Mouse (Mus musculus): ENCODE data around the gene Rin3. TPM values are rescaled to one million over a fixed set of nuclear protein-coding genes. Genes with fewer than 3 reads are reported as not detected.

Rin3 gene
- polyA plus RNA-seq, 1 experiment: 6.9 TPM

- no peak for DNase-seq (ENCODE audit: low read depth)
Measured at GRCm38 (mm10) chr12:102369488-102370235, 86.8 kb downstream of the Rin3 start.

- DNase-seq (ENCODE audit: low read depth): no peak
Measured at GRCm38 (mm10) chr12:102370931-102371500, 88.2 kb downstream of the Rin3 start.

GRCm38 (mm10) chr12:102372322-102372721 lies 89.5 kb downstream of the Rin3 start:
- no peak for DNase-seq (ENCODE audit: low read depth)

GRCm38 (mm10) chr12:102382180-102382579 lies 99.3 kb downstream of the Rin3 start:
- no peak for DNase-seq (ENCODE audit: low read depth)

GRCm38 (mm10) chr12:102383288-102383687 lies 100.4 kb downstream of the Rin3 start:
- no peak for DNase-seq (ENCODE audit: low read depth)

- no peak for DNase-seq (ENCODE audit: low read depth)
Measured at GRCm38 (mm10) chr12:102384819-102385218, 102.0 kb downstream of the Rin3 start.

GRCm38 (mm10) chr12:102387219-102387917 lies 104.5 kb downstream of the Rin3 start:
- no peak for DNase-seq (ENCODE audit: low read depth)

GRCm38 (mm10) chr12:102390042-102390441 lies 107.2 kb downstream of the Rin3 start:
- no peak for DNase-seq (ENCODE audit: low read depth)

GRCm38 (mm10) chr12:102391109-102391508 lies 108.3 kb downstream of the Rin3 start:
- no peak for DNase-seq (ENCODE audit: low read depth)

GRCm38 (mm10) chr12:102391982-102392381 lies 109.1 kb downstream of the Rin3 start:
- DNase-seq (ENCODE audit: low read depth): no peak

GRCm38 (mm10) chr12:102394496-102394895 lies 111.6 kb downstream of the Rin3 start:
- no peak for DNase-seq (ENCODE audit: low read depth)

- no peak for DNase-seq (ENCODE audit: low read depth)
Measured at GRCm38 (mm10) chr12:102395537-102395936, 112.7 kb downstream of the Rin3 start.

- DNase-seq (ENCODE audit: low read depth): no peak
Measured at GRCm38 (mm10) chr12:102395998-102396991, 113.4 kb downstream of the Rin3 start.

GRCm38 (mm10) chr12:102398588-102398987 lies 115.7 kb downstream of the Rin3 start:
- no peak for DNase-seq (ENCODE audit: low read depth)

- no peak for DNase-seq (ENCODE audit: low read depth)
Measured at GRCm38 (mm10) chr12:102413171-102413570, 130.3 kb downstream of the Rin3 start.

- no peak for DNase-seq (ENCODE audit: low read depth)
Measured at GRCm38 (mm10) chr12:102414686-102415085, 131.8 kb downstream of the Rin3 start.

GRCm38 (mm10) chr12:102416391-102416837 lies 133.6 kb downstream of the Rin3 start:
- no peak for DNase-seq (ENCODE audit: low read depth)

- DNase-seq (ENCODE audit: low read depth): no peak
Measured at GRCm38 (mm10) chr12:102416955-102417510, 134.2 kb downstream of the Rin3 start.

GRCm38 (mm10) chr12:102417701-102418100 lies 134.9 kb downstream of the Rin3 start:
- DNase-seq (ENCODE audit: low read depth): no peak

- DNase-seq (ENCODE audit: low read depth): no peak
Measured at GRCm38 (mm10) chr12:102419544-102419943, 136.7 kb downstream of the Rin3 start.
